Mouse (Mus musculus) layer of hippocampus, adult 9-11 months (tissue): Measurements from ENCODE around the gene Fam118b.

ENCODE experiments used
- DNase-seq: peaks from one replicate; pipeline ENCODE4 v3.0.0; 2022

Fam118b gene

DNA sequence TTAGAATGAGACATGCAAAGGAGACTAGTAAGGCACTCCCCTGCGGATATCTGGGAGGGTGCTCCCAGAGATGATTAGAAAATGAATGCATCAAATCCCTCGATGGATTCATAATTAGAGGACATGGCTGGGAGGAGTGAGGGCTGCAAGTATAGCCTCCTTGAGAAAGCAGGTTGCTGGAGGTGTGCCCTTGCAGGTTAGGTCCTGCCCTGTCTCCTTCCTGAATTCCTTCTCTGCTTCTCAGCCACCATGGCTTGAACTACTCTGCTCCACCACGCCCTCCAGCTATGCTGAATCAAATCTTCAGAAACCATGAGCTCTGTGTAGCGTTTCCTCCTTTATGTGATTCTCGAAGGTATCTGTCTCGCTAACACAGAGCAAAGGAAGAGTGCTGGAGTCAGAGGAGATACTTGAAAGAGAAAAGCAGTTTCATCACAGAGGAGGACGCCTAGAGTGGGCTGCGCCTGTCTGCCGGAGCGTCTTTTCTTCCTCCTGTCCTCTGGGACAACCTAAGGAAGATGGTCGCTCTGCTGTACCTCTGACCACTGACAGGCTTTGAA, 74.5 kb downstream of the Fam118b start:
- DNase-seq, result no peak

GRCm38 (mm10) chr9:35188700-35189099, 78.9 kb downstream of the Fam118b start:
- DNase-seq, result peak; percentile 60

- no peak for DNase-seq
Measured at GRCm38 (mm10) chr9:35187351-35187903, 80.2 kb downstream of the Fam118b start.

DNA sequence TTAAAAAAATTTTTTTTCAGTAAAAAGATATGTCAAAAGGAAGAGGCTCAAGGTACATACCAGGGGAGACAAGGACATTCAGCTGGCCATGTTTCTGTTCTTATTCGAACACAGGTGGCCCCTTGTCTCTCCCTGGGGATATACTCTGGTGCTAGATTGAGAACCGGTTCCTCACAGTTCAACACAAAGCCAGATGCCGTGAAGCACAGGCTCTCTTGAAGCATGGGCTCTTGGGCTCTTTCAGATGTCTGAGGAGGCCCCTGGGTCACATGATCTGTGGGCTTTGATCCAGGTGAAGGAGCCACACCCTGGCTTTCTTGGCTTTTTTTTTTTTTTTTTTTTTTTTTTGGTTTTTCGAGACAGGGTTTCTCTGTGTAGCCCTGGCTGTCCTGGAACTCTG, 81.2 kb downstream of the Fam118b start:
- DNase-seq, result no peak

DNA sequence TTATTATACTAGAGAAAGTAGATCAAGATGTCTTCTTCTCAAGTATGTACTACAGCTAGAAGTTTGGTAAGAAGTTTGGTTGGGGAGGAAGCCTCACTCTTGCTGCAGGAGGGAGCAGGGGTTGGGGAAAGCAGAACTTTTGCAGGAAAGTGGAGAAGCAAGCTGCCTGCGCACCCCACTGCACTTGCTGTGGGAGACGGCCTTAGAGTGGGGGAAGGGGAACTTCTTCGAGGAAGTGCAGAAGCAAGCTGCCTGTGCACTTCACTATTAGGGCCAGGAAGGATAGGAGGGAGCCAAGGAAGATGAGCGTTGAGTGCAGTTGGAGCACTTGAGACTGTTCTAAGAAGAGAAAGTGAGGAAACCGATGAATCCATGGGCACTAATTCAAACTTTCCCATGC, 84.2 kb downstream of the Fam118b start:
- DNase-seq, result no peak

DNA sequence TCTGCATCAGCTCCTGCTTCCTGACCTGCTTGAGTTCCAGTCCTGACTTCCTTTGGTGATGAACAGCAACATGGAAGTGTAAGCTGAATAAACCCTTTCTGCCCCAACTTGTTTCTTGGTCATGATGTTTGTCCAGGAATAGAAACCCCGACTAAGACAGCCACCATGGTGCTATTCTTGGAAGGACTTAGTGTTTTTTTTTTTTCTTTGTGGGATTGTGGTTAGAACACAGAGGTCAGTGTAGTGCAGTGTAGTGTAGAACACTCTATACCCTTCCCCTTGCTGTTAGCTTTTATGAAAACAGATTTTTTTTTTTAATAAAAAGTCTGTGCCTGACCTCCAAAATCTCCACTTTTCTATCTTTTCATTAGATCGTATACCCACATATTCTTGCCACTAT, 84.8 kb downstream of the Fam118b start:
- DNase-seq, result no peak

GRCm38 (mm10) chr9:35176124-35176659, 91.4 kb downstream of the Fam118b start:
- no peak for DNase-seq

DNA sequence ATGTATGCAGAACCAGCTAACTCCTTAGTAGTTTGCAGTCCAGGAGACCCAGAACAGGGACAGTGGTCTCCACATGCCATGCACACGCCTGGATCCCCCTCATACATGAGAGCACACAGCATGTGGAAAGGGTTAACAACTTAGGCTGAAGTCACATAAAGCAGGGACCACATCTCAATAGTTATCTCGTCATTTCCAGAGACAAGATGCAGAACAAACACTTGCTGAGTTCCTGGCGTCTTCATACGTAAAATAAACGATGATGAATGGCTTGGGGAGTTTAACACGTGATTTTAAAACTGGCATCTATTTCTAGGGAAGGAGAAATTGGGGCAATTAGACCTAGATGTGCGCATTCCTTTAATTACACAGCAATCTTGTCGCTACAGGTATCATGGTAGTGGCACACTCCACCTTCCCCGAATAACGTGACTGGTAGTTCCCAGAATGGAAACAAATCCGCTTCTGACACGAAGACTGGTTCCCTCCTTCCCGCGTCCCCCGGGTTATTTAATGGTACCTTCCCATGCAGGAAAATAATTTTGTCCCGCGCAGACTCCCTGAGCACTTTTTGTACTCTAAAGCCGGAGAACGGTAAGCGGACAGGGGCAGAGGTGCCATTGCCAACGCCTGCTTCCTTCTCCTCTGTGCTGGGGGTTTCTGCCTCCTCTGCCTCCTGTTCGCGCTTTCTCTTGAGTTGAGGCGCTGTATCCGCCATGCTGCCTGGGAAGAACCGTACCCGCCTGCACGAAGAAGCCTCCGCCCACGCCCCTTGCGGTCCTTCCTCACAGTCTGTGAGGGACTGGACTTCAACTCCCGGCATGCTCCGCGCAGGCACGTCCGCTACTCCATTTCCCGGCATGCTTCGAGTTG, 92.1 kb downstream of the Fam118b start, which contains the start of gene Dcps:
TSS of gene Dcps (minus strand) at position 811 of the 873 bp plus-strand sequence.
- DNase-seq, result peak; percentile 97

- no peak for DNase-seq
Measured at GRCm38 (mm10) chr9:35173331-35173730, 94.3 kb downstream of the Fam118b start.

DNA sequence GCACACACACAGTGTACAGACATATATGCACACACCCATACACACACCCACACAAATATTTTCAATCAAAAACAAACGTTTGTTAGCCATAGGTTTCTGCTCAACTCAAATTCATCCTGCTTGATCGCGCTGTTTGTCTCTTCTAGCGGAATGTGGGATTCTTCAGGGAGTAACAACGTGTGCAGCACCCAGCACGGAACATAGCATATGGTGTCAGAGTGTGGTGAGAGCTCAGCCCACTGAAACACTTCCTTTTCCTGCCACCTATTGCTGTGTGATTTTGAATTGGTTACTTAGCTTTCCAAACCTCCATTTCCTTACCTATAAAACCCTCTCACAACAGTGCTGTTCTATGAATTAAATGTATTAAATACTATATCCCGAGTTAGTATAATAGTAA, 97.5 kb downstream of the Fam118b start:
- DNase-seq, result peak; percentile 30
